Mouse (Mus musculus): ENCODE measurements around the gene Akain1.

- TF ChIP-seq CTCF (IDR thresholded peaks at IDR 0.05) (no peak), EP300 (IDR thresholded peaks at IDR 0.05) (no peak)
These were observed 38.4 kb downstream of the Akain1 start for GRCm38 (mm10) chr17:69477526-69477925.
